ENCODE assay signal across 22 mouse cellular contexts in the genomic region with DNA sequence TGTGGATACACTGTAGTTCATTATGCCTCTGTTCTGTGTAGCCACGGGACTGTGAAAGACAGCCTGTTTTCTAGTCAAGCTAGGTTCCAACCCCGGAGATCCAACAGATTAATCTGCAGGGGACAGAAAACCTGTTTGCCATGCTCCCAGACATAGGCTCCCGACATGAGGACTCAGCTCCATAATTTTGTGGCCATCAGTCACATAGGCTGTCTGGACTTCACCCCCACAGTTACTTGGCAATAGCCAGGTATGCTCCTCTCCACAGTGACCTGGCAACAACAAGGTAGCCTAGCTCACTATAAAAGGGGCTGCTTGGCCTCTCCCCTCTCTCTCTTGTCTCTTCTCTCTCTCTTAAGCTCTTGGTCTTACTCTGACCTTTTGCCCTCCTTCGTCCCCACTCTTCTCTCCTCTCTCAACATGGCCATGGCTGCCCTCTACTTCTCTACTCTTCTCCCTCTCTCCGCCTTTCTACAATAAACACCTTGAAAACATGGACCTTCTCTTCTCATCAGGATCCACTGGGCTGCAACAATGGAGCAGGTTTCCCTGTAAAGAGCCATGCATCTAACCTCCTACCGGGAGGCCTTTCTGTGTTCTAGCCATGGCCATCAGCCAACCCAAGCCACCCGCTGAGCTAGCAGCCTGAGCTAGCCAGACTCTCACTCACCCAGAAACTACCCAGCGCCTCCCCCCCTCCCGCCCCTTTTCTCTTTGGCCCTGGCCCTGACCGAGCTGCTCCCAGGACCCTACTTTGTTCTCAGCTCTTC. TPM values are rescaled to one million over a fixed set of nuclear protein-coding genes. Genes with fewer than 3 reads are reported as not detected.
DNase-seq lines count a peak whose midpoint lies in the region; ATAC-seq and TF ChIP-seq lines count a peak whose summit lies in the region.
"Had no signal": no experiment of that assay in that cellular context is flagged by ENCODE, and none has a peak within 500 bp of the region (broad histone marks: within the 10 kb centered on the region; RNA-seq: fewer than 3 reads in every experiment).

No protein-coding gene starts in this region.

- peak; percentile 4 for DNase-seq in R1 (ENCODE audit: low read depth, low spot score)
- DNase-seq in cerebellum, adult 11-12 months, result peak; percentile 80
- DNase-seq in cerebellum, adult 9-10 months, result peak; percentile 69
- peak; percentile 65 to 86 for DNase-seq in cerebellum, postnatal 25 days
- no peak for DNase-seq in adrenal gland, postnatal 36 days
- DNase-seq in hindbrain, postnatal 0 days (ENCODE audit: low spot score), result no peak
- no peak for DNase-seq in spleen, postnatal 14 days (ENCODE audit: low spot score in 2 of 2)
- DNase-seq in kidney, postnatal 36 days, result no peak
- DNase-seq: adrenal gland, postnatal 14 days; gastrocnemius, postnatal 36 days; heart, adult 11 months; heart, postnatal 36 days had no signal

- H3K4me3 ChIP-seq in hindbrain, postnatal 0 days (ENCODE audit: low read length), result no peak overlapping the region
- H3K4me3 ChIP-seq: embryonic facial prominence, embryonic 12.5 days; forebrain, embryonic 15.5 days; heart, embryonic 13.5 days; hindbrain, embryonic 15.5 days had no signal

- no peak overlapping the region for H3K9ac ChIP-seq in hindbrain, postnatal 0 days (replicated peaks; ENCODE audit: low read length)
- H3K9ac ChIP-seq: embryonic facial prominence, embryonic 12.5 days; forebrain, embryonic 15.5 days; heart, embryonic 13.5 days; hindbrain, embryonic 15.5 days had no signal

- H3K4me1 ChIP-seq in hindbrain, postnatal 0 days (ENCODE audit: insufficient read depth, low read length), result no peaks in the 10 kb centered on the region
- H3K4me1 ChIP-seq: embryonic facial prominence, embryonic 12.5 days; forebrain, embryonic 15.5 days; heart, embryonic 13.5 days; hindbrain, embryonic 15.5 days had no signal

- ATAC-seq in hindbrain, postnatal 0 days, result no peak
- ATAC-seq: activated CD4-positive, CD25-positive, alpha-beta regulatory T cell, adult 4 months; forebrain, embryonic 15.5 days; inflammation-experienced regulatory T-cells, adult 6 months; intestine, postnatal 0 days had no signal

- no peaks in the 10 kb centered on the region for H3K27me3 ChIP-seq in hindbrain, postnatal 0 days (ENCODE audit: insufficient read depth, low read length)
- H3K27me3 ChIP-seq: embryonic facial prominence, embryonic 12.5 days; forebrain, embryonic 15.5 days; heart, embryonic 13.5 days; hindbrain, embryonic 15.5 days had no signal

- H3K9me3 ChIP-seq in hindbrain, postnatal 0 days (ENCODE audit: low read length), result no peaks in the 10 kb centered on the region
- H3K9me3 ChIP-seq: embryonic facial prominence, embryonic 12.5 days; forebrain, embryonic 15.5 days; heart, embryonic 13.5 days; hindbrain, embryonic 15.5 days had no signal

- H3K36me3 ChIP-seq in hindbrain, postnatal 0 days (ENCODE audit: insufficient read depth, low read length), result no peaks in the 10 kb centered on the region
- H3K36me3 ChIP-seq: embryonic facial prominence, embryonic 12.5 days; forebrain, embryonic 15.5 days; heart, embryonic 13.5 days; hindbrain, embryonic 15.5 days had no signal

- no peak overlapping the region for H3K27ac ChIP-seq in hindbrain, postnatal 0 days
- H3K27ac ChIP-seq: embryonic facial prominence, embryonic 12.5 days; forebrain, embryonic 15.5 days; heart, embryonic 13.5 days; hindbrain, embryonic 15.5 days had no signal

- TF ChIP-seq CTCF in hindbrain, postnatal 0 days (IDR thresholded peaks at IDR 0.05; ENCODE audit: low read depth), result no peak

- H3K4me2 ChIP-seq in hindbrain, postnatal 0 days (ENCODE audit: low read depth, low read length), result no peak overlapping the region
- H3K4me2 ChIP-seq: embryonic facial prominence, embryonic 12.5 days; forebrain, embryonic 15.5 days; heart, embryonic 13.5 days; hindbrain, embryonic 15.5 days had no signal

- 81% methylated on average over 10 of the region's 10 CpGs for WGBS in hindbrain, postnatal 0 days

RNA-seq across cellular contexts. Expression of gene 4930578C19Rik, which starts 49.9 kb away (rescaled TPM):
- 1 to 10 TPM in 1 of 2 experiments, under 1 TPM in 1; 0.76 to 1.1 TPM for total RNA-seq in adrenal gland, postnatal 36 days (2021)
- 0.72 and 2.2 TPM in 2 replicates for total RNA-seq in hindbrain, postnatal 0 days (2014; rRNA removed)
- 0.69 and 0.83 TPM in 2 replicates for polyA plus RNA-seq in hindbrain, postnatal 0 days (2015; fragmentation: Nextera tagmentation; extraction: Ambion mirVana)
- total RNA-seq: common myeloid progenitor, adult 5-6 weeks; MEL had no signal
- polyA plus RNA-seq: activated CD4-positive, CD25-positive, alpha-beta regulatory T cell, adult 4 months; C2C12; inflammation-experienced regulatory T-cells, adult 6 months had no signal

Comparison
In these comparisons a context has a peak if more than half of its experiments do, and no peak if none do; other contexts are left out.
1. DNase-seq: peak in R1 (single experiment), cerebellum, adult 11-12 months (single experiment), cerebellum, adult 9-10 months (single experiment) and cerebellum, postnatal 25 days (2 of 2); none in adrenal gland, postnatal 36 days (0 of 2), hindbrain, postnatal 0 days (single experiment), spleen, postnatal 14 days (0 of 2) and kidney, postnatal 36 days (0 of 2).